ENCODE assay signal across 9 mouse cellular contexts in the genomic region with DNA sequence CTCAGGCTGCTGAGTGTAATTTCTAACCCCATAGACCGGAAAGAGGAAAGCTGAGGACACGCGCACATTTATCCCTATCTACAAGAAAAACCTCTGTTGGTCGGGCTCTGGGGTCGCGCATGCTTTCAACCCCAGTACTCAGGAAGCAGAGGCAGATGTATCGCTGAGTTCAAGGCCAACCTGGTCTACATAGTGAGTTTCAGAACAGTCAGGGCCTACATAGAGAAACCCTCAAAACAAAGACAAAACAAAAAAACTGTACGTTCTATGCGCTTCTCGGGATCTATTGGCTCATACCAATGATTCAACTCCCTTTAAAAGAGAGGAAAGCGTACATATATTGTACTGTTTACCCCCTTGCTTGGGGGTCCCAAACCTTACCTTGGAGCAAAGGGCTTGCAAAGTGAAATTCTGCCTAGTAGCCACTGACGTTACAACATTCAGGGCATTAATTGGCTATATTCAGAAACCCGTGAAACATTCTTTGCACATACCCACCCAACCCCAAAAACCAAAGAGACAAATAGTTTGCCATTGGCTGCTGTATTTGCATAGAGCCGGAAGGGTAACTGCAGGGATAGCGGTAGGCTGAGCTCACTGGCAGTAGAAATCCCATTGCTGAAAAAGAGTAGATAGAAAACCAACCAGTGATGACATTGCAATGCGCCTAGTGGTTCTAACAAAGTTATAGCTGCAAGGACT. TPM values are rescaled to one million over a fixed set of nuclear protein-coding genes. Genes with fewer than 3 reads are reported as not detected.
DNase-seq lines count a peak whose midpoint lies in the region; ATAC-seq and TF ChIP-seq lines count a peak whose summit lies in the region.
"Had no signal": no experiment of that assay in that cellular context is flagged by ENCODE, and none has a peak within 500 bp of the region (broad histone marks: within the 10 kb centered on the region; RNA-seq: fewer than 3 reads in every experiment).

No protein-coding gene starts in this region.

- no peaks in the 10 kb centered on the region for H3K9me3 ChIP-seq in kidney, embryonic 14.5 days (ENCODE audit: control insufficient read depth, low read length)
- no peaks in the 10 kb centered on the region for H3K9me3 ChIP-seq in hindbrain, embryonic 13.5 days
- H3K9me3 ChIP-seq in midbrain, embryonic 16.5 days (replicated peaks; ENCODE audit: control insufficient read depth, low read length, poor library complexity, severe bottlenecking) = no peaks in the 10 kb centered on the region

- DNase-seq in kidney, postnatal 36 days = no peak
- no peak for DNase-seq in Patski (ENCODE audit: low read depth, low spot score)
- no peak for DNase-seq in thymus, postnatal 25 days
- no peak for DNase-seq in cerebellum, postnatal 10 days
- no peak for DNase-seq in adrenal gland, postnatal 14 days

- in situ Hi-C loops in Patski (cut with MboI; ENCODE audit: low pct_unique_long_range_greater_than_20kb) = loop anchor here (25.0 kb wide), 1 partner anchor 308 kb away; a partner anchor contains a TSS

- TF ChIP-seq CTCF in Patski (IDR thresholded peaks at IDR 0.05) = no peak

- H3K4me2 ChIP-seq in kidney, embryonic 14.5 days (replicated peaks; ENCODE audit: low read depth, low read length) = peak overlapping the region; percentile 59
- H3K4me2 ChIP-seq in hindbrain, embryonic 13.5 days = peak overlapping the region; percentile 61
- H3K4me2 ChIP-seq in midbrain, embryonic 16.5 days (ENCODE audit: low read length) = peak overlapping the region; percentile 54

- no peak overlapping the region for H3K9ac ChIP-seq in kidney, embryonic 14.5 days (ENCODE audit: low read depth, low read length)
- H3K9ac ChIP-seq in hindbrain, embryonic 13.5 days = peak overlapping the region; percentile 53; the same call in 1 of the 2 replicates
- H3K9ac ChIP-seq in midbrain, embryonic 16.5 days (ENCODE audit: low read depth, low read length) = peak overlapping the region; percentile 59

- 0 out of 2 replicates have a peak, but pooled peaks cover 8% of the 10 kb centered on the region for H3K4me1 ChIP-seq in kidney, embryonic 14.5 days (ENCODE audit: control insufficient read depth, insufficient read depth, low read length)
- H3K4me1 ChIP-seq in hindbrain, embryonic 13.5 days (replicated peaks) = peaks cover 21% of the 10 kb centered on the region
- H3K4me1 ChIP-seq in midbrain, embryonic 16.5 days (ENCODE audit: control insufficient read depth, insufficient read depth, low read length) = peaks cover 9% of the 10 kb centered on the region

- H3K36me3 ChIP-seq in kidney, embryonic 14.5 days (ENCODE audit: control insufficient read depth, insufficient read depth, low read length) = peaks cover 10% of the 10 kb centered on the region
- H3K36me3 ChIP-seq in hindbrain, embryonic 13.5 days = peaks cover 36% of the 10 kb centered on the region
- H3K36me3 ChIP-seq in midbrain, embryonic 16.5 days (ENCODE audit: control insufficient read depth, insufficient read depth, low read length) = 0 out of 2 replicates have a peak, but pooled peaks cover 2% of the 10 kb centered on the region

- POLR2A ChIA-PET in Patski (lab: Charles Lee) = interaction anchor here (1.0 to 1.4 kb wide), 3 partner anchors 13 to 47 kb away, joined by 3 to 6 read pairs (median 3); a partner anchor contains a TSS

- WGBS in kidney, embryonic 14.5 days = 47% methylated on average over 16 of the region's 16 CpGs
- WGBS in hindbrain, embryonic 13.5 days = 48% methylated on average over 16 of the region's 16 CpGs
- WGBS in midbrain, embryonic 16.5 days = 47% methylated on average over 16 of the region's 16 CpGs

- CTCF ChIA-PET in Patski (lab: Charles Lee) = interaction anchor here (1.0 to 2.9 kb wide), 4 partner anchors 13 to 24 kb away, joined by 3 to 11 read pairs (median 6); no protein-coding TSS in a partner anchor

- peak overlapping the region; percentile 71 for H3K4me3 ChIP-seq in kidney, embryonic 14.5 days (ENCODE audit: low read length)
- H3K4me3 ChIP-seq in hindbrain, embryonic 13.5 days = peak overlapping the region; percentile 69
- H3K4me3 ChIP-seq in midbrain, embryonic 16.5 days (ENCODE audit: low read depth, low read length) = peak overlapping the region; percentile 53

- ATAC-seq in kidney, embryonic 14.5 days (ENCODE audit: low FRiP score, low TSS enrichment) = no peak
- peak; percentile 0 for ATAC-seq in Patski
- no peak; the same call in 1 of the 2 replicates for ATAC-seq in hindbrain, embryonic 13.5 days (ENCODE audit: low FRiP score)
- no peak for ATAC-seq in midbrain, embryonic 16.5 days

- peak overlapping the region; percentile 77; the same call in 1 of the 2 replicates for H3K27ac ChIP-seq in kidney, embryonic 14.5 days (ENCODE audit: low read depth, low read length)
- peak overlapping the region; percentile 89 for H3K27ac ChIP-seq in hindbrain, embryonic 13.5 days
- peak overlapping the region; percentile 80 for H3K27ac ChIP-seq in midbrain, embryonic 16.5 days (ENCODE audit: low read length)

- no peaks in the 10 kb centered on the region for H3K27me3 ChIP-seq in kidney, embryonic 14.5 days (ENCODE audit: control insufficient read depth, insufficient read depth, low read length)
- H3K27me3 ChIP-seq in Patski = no peaks in the 10 kb centered on the region
- no peaks in the 10 kb centered on the region for H3K27me3 ChIP-seq in hindbrain, embryonic 13.5 days
- no peaks in the 10 kb centered on the region for H3K27me3 ChIP-seq in midbrain, embryonic 16.5 days (ENCODE audit: control insufficient read depth, insufficient read depth, low read depth, low read length)

RNA-seq across cellular contexts. Expression of a gene that starts 0.7 kb away (rescaled TPM):
- 51.5 and 60.2 TPM in 2 replicates for polyA plus RNA-seq in kidney, embryonic 14.5 days (2014; fragmentation: Nextera tagmentation; extraction: Ambion mirVana)
- 56.9 TPM for polyA plus RNA-seq in Patski (2021)
- 119 and 123 TPM in 2 replicates for polyA plus RNA-seq in hindbrain, embryonic 13.5 days (2015; fragmentation: Nextera tagmentation; extraction: Ambion mirVana)
- 104 and 106 TPM in 2 replicates for polyA plus RNA-seq in midbrain, embryonic 16.5 days (2015; fragmentation: Nextera tagmentation; extraction: Ambion mirVana)
- 39.5 and 55.2 TPM in 2 replicates for total RNA-seq in adrenal gland, postnatal 14 days (2021)

RNA-seq across cellular contexts. Expression of a gene that starts 1.5 kb away (rescaled TPM):
- polyA plus RNA-seq in kidney, embryonic 14.5 days (2014; fragmentation: Nextera tagmentation; extraction: Ambion mirVana) = not detected in 2 replicates
- not detected for polyA plus RNA-seq in Patski (2021)
- polyA plus RNA-seq in hindbrain, embryonic 13.5 days (2015; fragmentation: Nextera tagmentation; extraction: Ambion mirVana) = 1.2 TPM in 1 of 2 replicates, not detected in the other
- polyA plus RNA-seq in midbrain, embryonic 16.5 days (2015; fragmentation: Nextera tagmentation; extraction: Ambion mirVana) = 0.54 and 0.72 TPM in 2 replicates
- not detected in 2 replicates for total RNA-seq in adrenal gland, postnatal 14 days (2021)
- total RNA-seq: adrenal gland, postnatal 25 days had no signal

RNA-seq across cellular contexts. Expression of a gene that starts 1.6 kb away (rescaled TPM):
- 24.5 and 30.8 TPM in 2 replicates for polyA plus RNA-seq in kidney, embryonic 14.5 days (2014; fragmentation: Nextera tagmentation; extraction: Ambion mirVana)
- polyA plus RNA-seq in Patski (2021) = not detected
- 10.8 and 11.3 TPM in 2 replicates for polyA plus RNA-seq in hindbrain, embryonic 13.5 days (2015; fragmentation: Nextera tagmentation; extraction: Ambion mirVana)
- 18.2 and 18.8 TPM in 2 replicates for polyA plus RNA-seq in midbrain, embryonic 16.5 days (2015; fragmentation: Nextera tagmentation; extraction: Ambion mirVana)
- total RNA-seq in adrenal gland, postnatal 14 days (2021) = 0.89 TPM in 1 of 2 replicates, not detected in the other
- total RNA-seq: adrenal gland, postnatal 25 days had no signal

RNA-seq across cellular contexts. Expression of a gene that starts 12.8 kb away (rescaled TPM):
- polyA plus RNA-seq in kidney, embryonic 14.5 days (2014; fragmentation: Nextera tagmentation; extraction: Ambion mirVana) = 33.1 and 37.8 TPM in 2 replicates
- polyA plus RNA-seq in Patski (2021) = 51.6 TPM
- 89.9 and 92.1 TPM in 2 replicates for polyA plus RNA-seq in hindbrain, embryonic 13.5 days (2015; fragmentation: Nextera tagmentation; extraction: Ambion mirVana)
- polyA plus RNA-seq in midbrain, embryonic 16.5 days (2015; fragmentation: Nextera tagmentation; extraction: Ambion mirVana) = 91.5 and 95.7 TPM in 2 replicates
- total RNA-seq in adrenal gland, postnatal 14 days (2021) = 83.9 and 92.9 TPM in 2 replicates

RNA-seq across cellular contexts. Expression of a gene that starts 16.2 kb away (rescaled TPM):
- 2.9 and 4.5 TPM in 2 replicates for polyA plus RNA-seq in kidney, embryonic 14.5 days (2014; fragmentation: Nextera tagmentation; extraction: Ambion mirVana)
- 13.2 TPM for polyA plus RNA-seq in Patski (2021)
- 3.5 and 4.5 TPM in 2 replicates for polyA plus RNA-seq in hindbrain, embryonic 13.5 days (2015; fragmentation: Nextera tagmentation; extraction: Ambion mirVana)
- 3.1 and 4.1 TPM in 2 replicates for polyA plus RNA-seq in midbrain, embryonic 16.5 days (2015; fragmentation: Nextera tagmentation; extraction: Ambion mirVana)
- total RNA-seq in adrenal gland, postnatal 14 days (2021) = 22.9 and 23.0 TPM in 2 replicates

Comparison
In these comparisons a context has a peak if more than half of its experiments do, and no peak if none do; other contexts are left out.
1. RNA of a gene that starts 1.6 kb away (polyA plus RNA-seq): 24.5 to 30.8 TPM in kidney, embryonic 14.5 days, 18.2 to 18.8 TPM in midbrain, embryonic 16.5 days and 10.8 to 11.3 TPM in hindbrain, embryonic 13.5 days; not detected in Patski (single experiment); every median in the first group is over 10 times any median in the second.
2. Peak in every context shown above with its lines, with median percentiles within 50 percentile points of each other: H3K27ac ChIP-seq, H3K4me2 ChIP-seq and H3K4me3 ChIP-seq.